ENCODE assay signal across 11 mouse cellular contexts in the genomic region with DNA sequence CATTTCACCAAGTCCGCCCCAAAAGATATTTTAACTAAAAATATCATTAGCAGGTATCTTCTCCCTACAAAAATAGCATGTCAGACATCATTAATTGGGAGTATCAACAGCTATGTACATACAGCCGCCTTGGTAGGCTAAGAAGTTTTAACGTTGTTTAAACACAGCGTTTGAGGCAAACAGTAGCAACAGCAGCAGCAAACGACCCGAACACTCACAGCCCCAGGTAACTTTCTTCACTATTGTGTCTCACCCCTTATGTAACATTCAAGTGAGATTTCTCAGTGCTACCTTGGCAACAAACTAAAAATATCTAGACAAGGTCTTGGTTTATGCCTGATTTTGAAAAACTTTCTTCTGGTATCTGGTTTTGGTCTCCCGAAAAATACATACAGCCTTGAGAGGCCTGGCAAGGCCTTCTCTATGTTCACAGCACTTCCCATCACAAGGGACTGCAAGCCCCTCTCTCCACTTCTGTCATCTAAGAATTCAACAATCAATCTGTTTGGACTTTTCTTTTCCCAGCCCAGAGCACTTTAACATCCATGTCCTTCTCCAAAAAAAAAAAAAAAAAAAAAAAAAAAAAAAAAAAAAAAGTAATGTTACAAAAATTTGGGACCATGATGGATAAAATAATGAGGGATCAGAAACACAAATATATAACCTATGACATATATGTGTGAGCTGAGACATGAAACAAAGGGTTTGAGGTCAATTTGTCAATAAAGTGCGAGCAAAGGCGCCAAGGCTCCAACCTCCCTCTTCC. TPM values are rescaled to one million over a fixed set of nuclear protein-coding genes. Genes with fewer than 3 reads are reported as not detected.
DNase-seq lines count a peak whose midpoint lies in the region; ATAC-seq and TF ChIP-seq lines count a peak whose summit lies in the region.
"Had no signal": no experiment of that assay in that cellular context is flagged by ENCODE, and none has a peak within 500 bp of the region (broad histone marks: within the 10 kb centered on the region; RNA-seq: fewer than 3 reads in every experiment).

No protein-coding gene starts in this region.

- H3K36me3 ChIP-seq in limb, embryonic 12.5 days, result no peaks in the 10 kb centered on the region
- no peaks in the 10 kb centered on the region for H3K36me3 ChIP-seq in limb, embryonic 10.5 days
- H3K36me3 ChIP-seq in forebrain, embryonic 13.5 days (ENCODE audit: poor library complexity, severe bottlenecking), result no peaks in the 10 kb centered on the region
- H3K36me3 ChIP-seq in hindbrain, postnatal 0 days (ENCODE audit: insufficient read depth, low read length), result no peaks in the 10 kb centered on the region; the same call in 1 of the 2 replicates

- H3K27ac ChIP-seq in limb, embryonic 12.5 days, result no peak overlapping the region
- no peak overlapping the region for H3K27ac ChIP-seq in limb, embryonic 10.5 days
- H3K27ac ChIP-seq in forebrain, embryonic 13.5 days, result no peak overlapping the region
- H3K27ac ChIP-seq in hindbrain, postnatal 0 days, result no peak overlapping the region
- no peak overlapping the region for H3K27ac ChIP-seq in olfactory bulb, adult 2 months (ENCODE audit: insufficient read depth, low read depth, low read length)

- no peak for ATAC-seq in limb, embryonic 12.5 days (ENCODE audit: insufficient number of reproducible peaks, insufficient read depth, low FRiP score, low TSS enrichment, low read depth)
- ATAC-seq in forebrain, embryonic 13.5 days, result no peak
- no peak for ATAC-seq in hindbrain, postnatal 0 days

- no peak overlapping the region for H3K4me3 ChIP-seq in limb, embryonic 12.5 days (replicated peaks)
- no peak overlapping the region for H3K4me3 ChIP-seq in limb, embryonic 10.5 days
- H3K4me3 ChIP-seq in forebrain, embryonic 13.5 days, result no peak overlapping the region
- H3K4me3 ChIP-seq in hindbrain, postnatal 0 days (ENCODE audit: low read length), result peak overlapping the region; percentile 80
- peak overlapping the region; percentile 79 for H3K4me3 ChIP-seq in olfactory bulb, adult 2 months (ENCODE audit: insufficient read depth, low read depth, low read length)

- no peak for TF ChIP-seq CTCF in hindbrain, postnatal 0 days (IDR thresholded peaks at IDR 0.05; ENCODE audit: low read depth)
- TF ChIP-seq CTCF in olfactory bulb, adult 2 months (IDR thresholded peaks at IDR 0.05; ENCODE audit: insufficient read depth, low read depth, low read length), result no peak

- peaks cover 63% of the 10 kb centered on the region for H3K27me3 ChIP-seq in limb, embryonic 12.5 days
- H3K27me3 ChIP-seq in limb, embryonic 10.5 days (ENCODE audit: low read depth, poor library complexity, severe bottlenecking), result peaks cover 64% of the 10 kb centered on the region
- peaks cover 57% of the 10 kb centered on the region for H3K27me3 ChIP-seq in forebrain, embryonic 13.5 days
- H3K27me3 ChIP-seq in hindbrain, postnatal 0 days (ENCODE audit: insufficient read depth, low read length), result no peaks in the 10 kb centered on the region

- no peak overlapping the region for H3K9ac ChIP-seq in limb, embryonic 12.5 days (replicated peaks)
- H3K9ac ChIP-seq in forebrain, embryonic 13.5 days, result no peak overlapping the region
- H3K9ac ChIP-seq in hindbrain, postnatal 0 days (replicated peaks; ENCODE audit: low read length), result no peak overlapping the region

- WGBS in limb, embryonic 12.5 days, result 79% methylated on average over 9 of the region's 9 CpGs
- WGBS in limb, embryonic 10.5 days, result 80% methylated on average over 9 of the region's 9 CpGs
- 71% methylated on average over 9 of the region's 9 CpGs for WGBS in forebrain, embryonic 13.5 days
- WGBS in hindbrain, postnatal 0 days, result 69% methylated on average over 9 of the region's 9 CpGs
- 76% methylated on average over 9 of the region's 9 CpGs for WGBS in olfactory bulb, adult 2 months

- TF ChIP-seq POLR2A in olfactory bulb, adult 2 months (IDR thresholded peaks at IDR 0.05; ENCODE audit: insufficient read depth, low read depth, low read length), result no peak

- no peaks in the 10 kb centered on the region for H3K9me3 ChIP-seq in limb, embryonic 12.5 days
- H3K9me3 ChIP-seq in limb, embryonic 10.5 days (replicated peaks), result no peaks in the 10 kb centered on the region
- H3K9me3 ChIP-seq in forebrain, embryonic 13.5 days (replicated peaks), result no peaks in the 10 kb centered on the region
- H3K9me3 ChIP-seq in hindbrain, postnatal 0 days (ENCODE audit: low read length), result no peaks in the 10 kb centered on the region

- H3K4me2 ChIP-seq in limb, embryonic 12.5 days, result 0 out of 2 replicates have a peak overlapping the region, but pooled peaks have one; percentile 100
- H3K4me2 ChIP-seq in forebrain, embryonic 13.5 days, result peak overlapping the region; percentile 99; the same call in 1 of the 2 replicates
- peak overlapping the region; percentile 97 for H3K4me2 ChIP-seq in hindbrain, postnatal 0 days (ENCODE audit: low read depth, low read length)

- peaks cover 30% of the 10 kb centered on the region for H3K4me1 ChIP-seq in limb, embryonic 12.5 days (replicated peaks)
- H3K4me1 ChIP-seq in limb, embryonic 10.5 days, result peaks cover 41% of the 10 kb centered on the region
- peaks cover 38% of the 10 kb centered on the region for H3K4me1 ChIP-seq in forebrain, embryonic 13.5 days
- no peaks in the 10 kb centered on the region for H3K4me1 ChIP-seq in hindbrain, postnatal 0 days (ENCODE audit: insufficient read depth, low read length)
- H3K4me1 ChIP-seq in olfactory bulb, adult 2 months (ENCODE audit: control insufficient read depth, insufficient read depth, low read length), result peaks cover 5% of the 10 kb centered on the region; the same call in 1 of the 2 replicates

- no peak for DNase-seq in limb, embryonic 10.5 days (ENCODE audit: low spot score)
- DNase-seq in hindbrain, postnatal 0 days (ENCODE audit: low spot score), result no peak
- no peak for DNase-seq in adrenal gland, postnatal 14 days
- DNase-seq in adrenal gland, adult 2 months, result no peak
- DNase-seq: adrenal gland, postnatal 25 days; cerebellum, postnatal 36 days; kidney, adult 2 months had no signal

RNA-seq across cellular contexts. Expression of a gene that starts 3.7 kb away (rescaled TPM):
- 0.98 and 1.3 TPM in 2 replicates for polyA plus RNA-seq in limb, embryonic 12.5 days (2016; fragmentation: Nextera tagmentation; extraction: Ambion mirVana)
- polyA plus RNA-seq in limb, embryonic 10.5 days (2016; fragmentation: Nextera tagmentation; extraction: Ambion mirVana), result 0.23 and 0.26 TPM in 2 replicates
- 1.3 and 1.9 TPM in 2 replicates for polyA plus RNA-seq in forebrain, embryonic 13.5 days (2015; fragmentation: Nextera tagmentation; extraction: Ambion mirVana)
- total RNA-seq in hindbrain, postnatal 0 days (2014; rRNA removed), result 4.9 and 6.8 TPM in 2 replicates
- 9.4 TPM in 2 replicates for polyA plus RNA-seq in hindbrain, postnatal 0 days (2015; fragmentation: Nextera tagmentation; extraction: Ambion mirVana)
- polyA plus RNA-seq in olfactory bulb, adult 2 months (2012; ENCODE audit: insufficient read depth, insufficient read length, low replicate concordance, missing spikeins), result 292 TPM in 1 of 2 replicates, not detected in the other
- 4.5 and 4.6 TPM in 2 replicates for total RNA-seq in adrenal gland, postnatal 14 days (2021)
- total RNA-seq in adrenal gland, adult 2 months (2021), result 10 to 100 TPM in 1 of 2 experiments, 1 to 10 TPM in 1; 8.4 to 28.2 TPM
- 21.5 and 26.5 TPM in 2 replicates for polyA plus RNA-seq in adrenal gland, adult 2 months (2012; rRNA removed)
- total RNA-seq: MEL had no signal

Comparison
In these comparisons a context has a peak if more than half of its experiments do, and no peak if none do; other contexts are left out.
1. H3K4me3 ChIP-seq: peak in hindbrain, postnatal 0 days (single experiment) and olfactory bulb, adult 2 months (single experiment); none in limb, embryonic 12.5 days (single experiment), limb, embryonic 10.5 days (single experiment) and forebrain, embryonic 13.5 days (single experiment).
2. Peak in every context shown above with its lines, with median percentiles within 50 percentile points of each other: H3K4me2 ChIP-seq.